Mouse (Mus musculus) myocyte (in vitro differentiated cells): ENCODE measurements around the gene Gm4737.

Source experiments
- CEBPB ChIP-seq: IDR thresholded peaks from 2 replicates; pipeline ENCODE4 v1.6.1; 2011; ENCODE audit warnings: mild to moderate bottlenecking, moderate library complexity; ENCODE audit not compliant: poor library complexity, insufficient read depth, severe bottlenecking
- MAX ChIP-seq: IDR thresholded peaks from one replicate; pipeline ENCODE4 v1.6.1; 2011; ENCODE audit warnings: low read depth, mild to moderate bottlenecking, control low read depth
- MYOD1 ChIP-seq, 3 experiments: IDR thresholded peaks; one replicate each; pipeline ENCODE4 v1.6.1; 2011; ENCODE audit warnings: control low read depth in 2 of 3, low read depth in 2 of 3, mild to moderate bottlenecking in 2 of 3, moderate library complexity in 1 of 3; ENCODE audit not compliant: insufficient read length in 2 of 3, control insufficient read depth in 1 of 3
- MYOG ChIP-seq, 3 experiments: IDR thresholded peaks; one replicate each; pipeline ENCODE4 v1.6.1; 2011; ENCODE audit warnings: control low read depth in 2 of 3, low read depth in 2 of 3, mild to moderate bottlenecking in 2 of 3; ENCODE audit not compliant: insufficient read length in 2 of 3, control insufficient read depth in 1 of 3, insufficient read depth in 1 of 3
- POLR2A ChIP-seq: IDR thresholded peaks from one replicate; pipeline ENCODE4 v1.6.1; 2011; ENCODE audit warnings: low read depth, mild to moderate bottlenecking, control low read depth, moderate library complexity; ENCODE audit not compliant: insufficient read length
- POLR2AphosphoS2 ChIP-seq: IDR thresholded peaks from one replicate; pipeline ENCODE4 v1.6.1; 2011; ENCODE audit warnings: low read depth, control low read depth; ENCODE audit not compliant: insufficient read length
- TCF12 ChIP-seq: IDR thresholded peaks from one replicate; pipeline ENCODE4 v1.6.1; 2011; ENCODE audit warnings: mild to moderate bottlenecking, control low read depth; ENCODE audit not compliant: poor library complexity, insufficient read depth, severe bottlenecking
- TCF3 ChIP-seq: IDR thresholded peaks from one replicate; pipeline ENCODE4 v1.6.1; 2011; ENCODE audit warnings: low read depth, control low read depth; ENCODE audit not compliant: insufficient read length
- USF1 ChIP-seq: IDR thresholded peaks from one replicate; pipeline ENCODE4 v1.6.1; 2011; ENCODE audit warnings: low read depth, mild to moderate bottlenecking, control low read depth, moderate library complexity

GRCm38 (mm10) chr16:46120020-46120419, 34.9 kb downstream of the Gm4737 start, which contains the start of gene Cd96:
- no peak for TF ChIP-seq POLR2A
- no peak for TF ChIP-seq USF1
- TF ChIP-seq POLR2AphosphoS2: no peak
- TF ChIP-seq MYOG (IDR thresholded peaks at IDR 0.05; ENCODE audit: control insufficient read depth in 1 of 3, insufficient read depth in 1 of 3, insufficient read length in 2 of 3, low read depth in 2 of 3): no peak
- TF ChIP-seq MYOD1 (IDR thresholded peaks at IDR 0.05; ENCODE audit: control insufficient read depth in 1 of 3, insufficient read length in 2 of 3, low read depth in 2 of 3): no peak
- TF ChIP-seq CEBPB: no peak
- TF ChIP-seq TCF3: no peak
- TF ChIP-seq TCF12: no peak
- no peak for TF ChIP-seq MAX
